Mouse (Mus musculus) megakaryocyte, embryonic 14.5 days (primary cell): Measurements from ENCODE around the gene Ldha.

Experiments
- FLI1 ChIP-seq: IDR thresholded peaks from 2 replicates; pipeline ENCODE4 v1.6.1; 2012; ENCODE audit warnings: low read length, inconsistent platforms, mixed read lengths
- GATA1 ChIP-seq: IDR thresholded peaks from 3 replicates; pipeline ENCODE4 v1.6.1; 2012; ENCODE audit warnings: mixed read lengths, low read length, inconsistent platforms, borderline replicate concordance

DNA sequence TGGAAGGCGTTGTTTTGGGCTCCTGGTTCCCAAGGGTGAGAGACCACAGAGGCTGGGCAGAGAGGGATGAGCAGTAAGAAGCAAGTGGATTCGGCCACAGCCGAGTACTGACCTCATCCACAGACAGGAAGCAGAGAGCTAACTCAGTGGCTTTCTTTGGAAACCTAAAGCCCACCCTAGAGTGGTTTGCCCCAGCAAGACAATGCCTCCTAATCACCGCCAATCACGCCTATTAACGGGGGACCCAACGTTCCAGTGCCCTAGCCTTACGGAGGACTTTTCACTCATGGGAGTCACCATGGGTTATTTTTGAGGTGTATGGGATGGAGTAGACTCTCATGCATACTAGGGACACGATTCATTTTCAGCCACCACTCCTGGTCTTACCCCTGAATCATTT is 12.1 kb downstream of the Ldha start:
- TF ChIP-seq GATA1 (no peak), FLI1 (no peak)
